Mouse (Mus musculus) left cerebral cortex, adult 8-10 months (tissue): ENCODE results near the gene M6pr. TPM values are rescaled to one million over a fixed set of nuclear protein-coding genes. Genes with fewer than 3 reads are reported as not detected.
A peak's percentile ranks its signal among the peaks of the same experiment; 100 is the strongest.

Experiments used
- DNase-seq, 2 experiments: peaks; one replicate each; pipeline ENCODE4 v3.0.0; 2022; ENCODE audit warnings: low spot score in 2 of 2
- total RNA-seq, 4 experiments: library from RNA; stranded (reverse); gene quantifications; 2 replicates each; pipeline ENCODE4 v1.2.4; 2022

The M6pr gene
- 10 to 100 TPM; 81.3 to 84.8 (median 82.9) TPM for total RNA-seq

DNA sequence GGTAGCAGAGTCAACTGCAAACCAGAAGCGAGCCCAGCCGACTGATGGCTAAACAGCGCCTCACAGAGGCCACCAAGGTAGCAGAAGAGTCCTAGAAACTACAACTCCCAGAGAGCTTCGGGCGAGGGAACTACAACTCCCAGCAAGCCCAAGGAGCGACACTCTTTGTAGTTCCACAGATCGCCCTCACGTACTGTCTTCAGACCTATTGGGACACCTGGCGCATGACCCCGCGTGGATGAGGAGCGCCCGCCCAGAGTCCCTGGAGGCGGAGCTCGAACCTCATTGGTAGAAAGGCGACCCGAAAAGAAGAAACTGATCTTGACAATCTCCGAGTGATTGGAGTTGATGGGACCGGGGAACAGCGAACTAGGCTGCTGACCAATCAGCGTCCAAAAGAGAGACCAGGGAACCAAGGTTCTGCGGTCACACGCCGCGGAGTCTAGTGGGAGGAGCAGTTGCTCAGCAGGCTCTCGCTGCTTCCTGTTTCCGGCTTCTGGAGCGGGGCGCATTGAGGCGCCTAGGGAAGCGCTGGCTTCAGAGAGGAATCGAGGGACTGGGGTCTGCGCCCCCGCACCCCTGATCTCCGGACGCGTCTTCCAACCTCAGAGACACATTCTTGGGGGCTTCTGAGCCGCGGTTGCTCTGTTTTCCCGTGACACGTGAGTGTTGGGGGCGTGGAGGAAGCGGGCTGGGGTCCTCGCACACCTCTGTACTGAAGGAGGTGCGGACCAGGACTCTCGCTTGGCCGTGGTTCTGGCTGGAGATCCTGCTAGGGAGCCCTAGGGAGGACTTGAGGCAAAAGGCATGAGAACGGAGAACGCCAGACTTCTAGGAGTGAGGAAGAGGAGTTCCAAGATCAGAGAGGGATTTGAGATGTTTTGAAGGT lies at the start of gene M6pr:
Gene M6pr, plus strand, starts transcription at position 216 of the 889 bp plus-strand sequence.
- DNase-seq = peak; percentile 89 to 99

- DNase-seq = no peak
Observed at GRCm38 (mm10) chr6:122262543-122262942, 46.0 kb upstream of the M6pr start.

DNA sequence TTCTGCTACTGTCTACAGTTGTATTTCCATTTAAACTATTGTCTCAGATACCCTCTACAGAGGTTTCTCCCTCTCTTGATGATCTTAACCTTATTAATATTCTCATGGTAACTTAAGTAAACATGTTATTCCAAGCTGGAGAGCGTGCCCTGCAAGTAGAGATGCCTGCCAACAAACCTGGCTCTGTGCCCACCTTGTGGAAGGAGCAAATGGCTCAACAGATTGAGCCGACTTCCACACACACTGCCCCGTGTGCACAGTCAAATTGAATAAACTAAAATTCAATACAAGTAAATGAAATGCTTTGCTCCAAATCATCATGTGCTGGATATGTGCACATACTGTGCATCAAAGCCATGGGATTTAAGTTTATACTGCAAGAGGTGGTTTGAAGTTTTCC lies 40.0 kb upstream of the M6pr start:
- DNase-seq = peak in 1 of 2 experiments; percentile 21

DNA sequence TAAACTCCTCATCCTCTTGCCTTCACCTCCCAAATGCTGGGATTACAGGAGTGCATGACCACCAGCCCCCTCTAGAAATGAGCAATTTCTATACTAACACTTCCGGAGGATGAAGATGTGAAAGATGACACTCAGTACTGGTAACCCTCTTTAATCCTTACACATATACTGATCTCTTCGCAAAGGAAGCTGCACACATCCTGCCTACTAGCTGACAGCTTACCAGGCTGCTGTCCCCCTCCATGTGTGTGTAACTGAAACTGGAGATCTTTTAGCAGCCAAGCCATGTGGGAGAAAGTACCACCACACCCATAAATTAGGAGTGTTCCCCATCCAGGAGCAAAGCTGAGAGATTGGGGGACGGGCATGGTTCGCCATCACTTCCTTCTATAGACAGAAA lies 39.4 kb upstream of the M6pr start:
- no peak for DNase-seq

GRCm38 (mm10) chr6:122270152-122270551 lies 38.4 kb upstream of the M6pr start:
- no peak for DNase-seq

DNA sequence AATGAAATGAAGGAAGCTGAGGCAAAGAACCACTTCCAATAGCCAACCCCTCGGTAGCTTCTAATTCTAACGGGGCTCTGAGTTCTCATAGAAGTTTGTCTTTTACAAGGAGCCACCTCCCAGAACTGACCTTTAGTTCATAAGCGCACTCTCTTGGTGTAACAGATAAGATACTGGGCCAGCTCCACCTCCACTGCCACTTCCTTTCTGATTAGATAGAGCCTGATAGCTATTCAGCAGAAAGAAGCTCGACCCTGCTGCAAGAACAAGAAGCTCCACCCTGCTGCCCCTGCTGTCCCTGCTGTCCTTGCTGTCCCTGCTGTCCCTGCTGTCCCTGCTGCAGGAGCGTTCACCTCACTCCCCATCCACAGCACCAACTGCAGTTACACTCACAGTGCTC lies 34.0 kb upstream of the M6pr start:
- no peak for DNase-seq

- DNase-seq = no peak
Observed at GRCm38 (mm10) chr6:122276565-122276964, 32.0 kb upstream of the M6pr start.

DNA sequence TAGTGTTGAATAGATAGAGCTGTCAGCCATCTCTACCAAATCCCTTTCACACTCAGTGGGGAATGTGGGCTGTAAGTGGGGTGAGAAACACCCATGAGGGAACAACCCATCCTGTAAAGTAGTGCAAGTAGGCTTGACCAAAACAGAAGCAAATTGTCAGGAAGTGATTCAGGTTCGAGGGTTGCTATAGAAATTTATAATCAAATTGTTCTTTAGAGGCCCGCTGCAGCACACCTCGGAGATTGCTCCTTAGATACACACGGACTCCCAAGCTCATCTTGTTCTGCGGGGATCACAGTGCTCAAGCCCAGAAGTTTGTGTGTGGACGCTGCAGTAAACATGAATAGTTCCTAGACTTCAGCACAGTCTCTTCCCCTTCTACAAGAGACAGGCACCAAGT lies 25.7 kb upstream of the M6pr start, which contains the start of gene Klrg1:
Gene Klrg1, minus strand, starts transcription at position 101 of the 400 bp plus-strand sequence.
- no peak for DNase-seq

DNA sequence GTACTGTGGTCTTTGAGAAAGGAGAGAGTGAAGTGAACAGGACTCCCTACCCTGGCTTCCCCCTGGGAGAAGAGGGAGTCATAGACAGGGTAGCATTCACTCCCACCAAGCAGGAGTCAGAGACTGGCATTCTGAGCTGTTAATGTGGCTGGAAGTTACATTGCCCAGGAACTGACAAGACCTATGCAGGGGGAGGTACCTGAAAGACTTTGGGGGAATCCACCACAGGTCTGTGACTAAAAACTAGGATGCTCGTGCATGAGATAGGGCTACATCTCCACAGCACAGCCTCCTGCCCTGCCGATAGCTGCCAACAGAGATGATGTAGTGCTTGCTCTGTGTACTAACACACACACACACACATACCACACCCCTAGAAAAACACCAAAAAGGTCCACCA lies 25.1 kb upstream of the M6pr start:
- DNase-seq = no peak

DNA sequence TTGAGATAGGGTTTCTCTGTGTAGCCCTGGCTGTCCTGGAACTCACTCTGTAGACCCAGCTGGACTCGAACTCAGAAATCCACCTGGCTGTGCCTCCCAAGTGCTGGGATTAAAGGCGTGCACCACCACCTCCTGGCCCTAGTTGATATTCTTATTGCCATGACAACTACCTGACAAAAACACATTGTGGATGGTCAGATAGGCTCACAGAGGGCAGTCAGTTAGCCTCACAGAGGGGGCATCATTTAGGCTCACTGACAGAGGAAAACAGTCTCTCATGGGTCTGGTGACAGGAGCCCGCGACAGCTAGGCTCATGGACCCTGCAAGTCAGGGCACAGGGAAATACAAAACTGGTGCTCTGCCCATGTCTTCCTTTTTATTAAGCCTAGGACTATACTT lies 24.2 kb upstream of the M6pr start:
- DNase-seq = no peak

- no peak for DNase-seq
Observed at GRCm38 (mm10) chr6:122284823-122285222, 23.7 kb upstream of the M6pr start.

- no peak for DNase-seq
Observed at GRCm38 (mm10) chr6:122288263-122288662, 20.3 kb upstream of the M6pr start.

- no peak for DNase-seq
Observed at GRCm38 (mm10) chr6:122289313-122289712, 19.2 kb upstream of the M6pr start.

DNA sequence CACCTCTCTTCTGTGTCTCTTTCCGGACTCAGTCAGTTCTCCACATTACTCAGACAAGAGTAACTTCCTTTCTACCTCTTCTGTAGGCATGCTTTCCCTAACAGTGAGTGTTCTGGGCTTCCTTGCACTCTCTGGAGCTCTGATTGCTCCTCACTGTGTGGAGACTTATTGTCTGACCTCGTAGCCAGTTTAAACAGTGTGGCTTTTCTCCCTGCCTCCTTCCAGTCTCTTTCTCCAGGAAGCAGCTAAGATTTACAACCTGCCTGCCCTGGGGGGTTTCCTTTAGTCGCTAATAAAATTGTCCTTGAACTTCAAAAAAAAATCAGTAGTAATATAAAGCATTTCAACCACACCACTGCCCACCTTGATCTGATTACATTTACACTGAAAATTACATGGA lies 18.3 kb upstream of the M6pr start:
- DNase-seq = no peak

DNA sequence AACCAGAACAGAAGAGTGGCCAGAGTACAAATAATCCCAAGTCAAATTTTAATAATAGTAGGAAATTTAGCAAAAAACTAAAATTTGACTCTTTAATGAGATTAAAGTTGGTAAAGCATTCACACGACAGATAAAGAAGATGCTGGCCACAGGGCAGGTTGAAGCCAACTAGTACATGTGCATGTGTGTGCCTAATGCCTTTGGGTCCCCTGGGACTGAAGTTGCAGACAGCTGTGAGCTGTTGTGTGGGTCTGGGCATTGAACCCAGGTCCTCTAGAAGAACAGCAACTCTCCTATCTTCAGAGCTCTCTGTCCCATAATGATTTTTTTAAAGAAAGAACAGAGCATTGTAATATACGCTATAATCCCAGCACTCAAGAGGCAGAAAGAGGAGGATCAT lies 17.3 kb upstream of the M6pr start:
- no peak for DNase-seq

DNA sequence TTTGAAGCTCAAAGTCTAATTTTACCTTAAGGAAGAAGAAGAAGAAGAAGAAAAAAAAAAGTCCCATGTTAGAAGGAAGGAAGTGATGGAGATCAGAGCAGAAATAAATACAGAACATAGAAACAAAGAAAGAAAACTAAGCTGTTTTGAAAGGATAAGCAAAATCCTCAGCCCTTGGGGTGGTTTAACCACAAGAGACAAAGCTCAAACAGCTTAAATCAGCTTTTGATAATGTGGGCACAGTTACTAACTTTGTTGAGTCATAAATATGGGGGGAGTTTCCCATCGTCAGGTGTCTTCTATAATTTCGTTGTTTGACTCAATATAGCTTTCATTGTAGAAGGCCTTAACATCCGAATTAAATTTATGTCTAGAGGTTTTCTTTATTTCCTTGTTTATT lies 16.8 kb upstream of the M6pr start:
- no peak for DNase-seq

GRCm38 (mm10) chr6:122292184-122292583 lies 16.3 kb upstream of the M6pr start:
- DNase-seq = no peak

GRCm38 (mm10) chr6:122293121-122293520 lies 15.4 kb upstream of the M6pr start:
- no peak for DNase-seq

- no peak for DNase-seq
Observed at GRCm38 (mm10) chr6:122293796-122294195, 14.7 kb upstream of the M6pr start.

GRCm38 (mm10) chr6:122294290-122294689 lies 14.2 kb upstream of the M6pr start:
- DNase-seq = no peak

GRCm38 (mm10) chr6:122295242-122295641 lies 13.3 kb upstream of the M6pr start:
- no peak for DNase-seq

GRCm38 (mm10) chr6:122296918-122297278 lies 11.6 kb upstream of the M6pr start:
- no peak for DNase-seq
